Mouse (Mus musculus) neural tube, embryonic 13.5 days (tissue): ENCODE measurements around the gene Pmis2. TPM values are rescaled to one million over a fixed set of nuclear protein-coding genes. Genes with fewer than 3 reads are reported as not detected.

ENCODE experiments used
- ATAC-seq: fragments of 200-750 bp; cut with Nextera tagmentation; 2 replicates; pipeline ENCODE4 v1.8.0; 2017; ENCODE audit warnings: low read depth, mild to moderate bottlenecking, moderate TSS enrichment, moderate library complexity
- H3K27ac ChIP-seq: fragments of 300-500 bp; sonication (generic); replicated peaks from 2 replicates; pipeline ENCODE4 v1.5.1; 2015; ENCODE audit warnings: moderate library complexity, mild to moderate bottlenecking, inconsistent platforms
- H3K27me3 ChIP-seq: fragments of 300-500 bp; sonication (generic); 2 replicates; pipeline ENCODE4 v1.6.1; 2015; ENCODE audit warnings: mild to moderate bottlenecking, inconsistent platforms
- H3K36me3 ChIP-seq: fragments of 300-500 bp; sonication (generic); 2 replicates; pipeline ENCODE4 v1.6.1; 2015; ENCODE audit warnings: mild to moderate bottlenecking, inconsistent platforms
- H3K4me1 ChIP-seq: fragments of 300-500 bp; sonication (generic); replicated peaks from 2 replicates; pipeline ENCODE4 v1.6.1; 2015; ENCODE audit warnings: inconsistent platforms
- H3K4me2 ChIP-seq: fragments of 300-500 bp; sonication (generic); 2 replicates; pipeline ENCODE4 v1.6.1; 2015; ENCODE audit warnings: inconsistent platforms, mild to moderate bottlenecking, moderate library complexity
- H3K4me3 ChIP-seq: fragments of 300-500 bp; sonication (generic); 2 replicates; pipeline ENCODE4 v1.5.1; 2015; ENCODE audit warnings: mild to moderate bottlenecking, inconsistent platforms
- H3K9ac ChIP-seq: fragments of 300-500 bp; sonication (generic); 2 replicates; pipeline ENCODE4 v1.6.1; 2015; ENCODE audit warnings: moderate library complexity, mild to moderate bottlenecking, inconsistent platforms
- H3K9me3 ChIP-seq: fragments of 300-500 bp; sonication (generic); 2 replicates; pipeline ENCODE4 v1.6.1; 2016; ENCODE audit warnings: inconsistent platforms
- WGBS: fragments of 180-500 bp; shearing (Covaris S2); methylation state at CpG from one replicate; pipeline ENCODE4 v1.1.7; 2015; 5-methylcytosine and 5-hydroxymethylcytosine counted together
- polyA plus RNA-seq: library from polyadenylated mRNA; unstranded; fragments of >200 nt; fragmentation: Nextera tagmentation; extraction: Ambion mirVana; gene quantifications from 2 replicates; pipeline ENCODE4 v1.2.1, GENCODE M21; 2015

The Pmis2 gene
- polyA plus RNA-seq, 1 experiment from 2014 or later: not detected

- no peak overlapping the region for H3K4me2 ChIP-seq
- no peak overlapping the region for H3K27ac ChIP-seq
- H3K27me3 ChIP-seq: peaks cover 7% of the 10 kb centered on the region
- H3K4me1 ChIP-seq: no peaks in the 10 kb centered on the region
- no peaks in the 10 kb centered on the region for H3K36me3 ChIP-seq
- H3K4me3 ChIP-seq: no peak overlapping the region
- H3K9me3 ChIP-seq: no peaks in the 10 kb centered on the region
- H3K9ac ChIP-seq: no peak overlapping the region
- no peak for ATAC-seq
- WGBS: 71% methylated on average over 5 of the region's 5 CpGs
These were observed 7.0 kb upstream of the Pmis2 start for GRCm38 (mm10) chr7:30678263-30678975.

DNA sequence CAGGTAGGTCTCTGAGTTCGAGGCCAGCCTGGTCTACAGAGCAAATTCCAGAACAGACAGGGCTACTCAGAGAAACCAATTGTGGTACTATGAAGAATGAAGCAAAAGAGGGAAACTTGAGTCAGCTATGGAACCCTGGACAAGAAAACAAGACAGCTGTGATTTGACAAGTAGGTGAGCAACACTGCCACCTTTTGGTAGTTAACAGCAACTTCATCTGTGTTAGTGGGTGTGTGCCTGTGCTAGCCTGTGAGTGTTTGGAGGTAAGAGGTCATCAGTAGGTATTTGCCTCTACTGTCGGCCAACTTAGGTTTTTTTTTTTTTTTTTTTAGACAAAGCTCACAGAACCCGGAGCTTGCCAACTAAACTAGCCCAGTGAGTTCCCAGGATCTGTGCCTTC, 2.2 kb downstream of the Pmis2 start:
- Histone ChIP-seq H3K4me2 (no peak overlapping the region), H3K27ac (no peak overlapping the region), H3K9ac (no peak overlapping the region), H3K4me3 (no peak overlapping the region), H3K4me1 (peaks cover 10% of the 10 kb centered on the region), H3K27me3 (no peaks in the 10 kb centered on the region; the same call in 1 of the 2 replicates), H3K9me3 (no peaks in the 10 kb centered on the region), H3K36me3 (no peaks in the 10 kb centered on the region)
- 41% methylated on average over 3 of the region's 3 CpGs for WGBS
- no peak for ATAC-seq

- Histone ChIP-seq H3K9ac (peak overlapping the region; percentile 81), H3K4me2 (peak overlapping the region; percentile 87), H3K27me3 (no peaks in the 10 kb centered on the region; the same call in 1 of the 2 replicates), H3K36me3 (peaks cover 15% of the 10 kb centered on the region), H3K4me1 (peaks cover 11% of the 10 kb centered on the region), H3K27ac (peak overlapping the region; percentile 75), H3K4me3 (peak overlapping the region; percentile 61), H3K9me3 (no peaks in the 10 kb centered on the region)
- WGBS: 9% methylated on average over 11 of the region's 11 CpGs
- ATAC-seq: peak; percentile 82
These were observed 6.1 kb downstream of the Pmis2 start for GRCm38 (mm10) chr7:30665321-30665720.

GRCm38 (mm10) chr7:30664529-30665200, 6.7 kb downstream of the Pmis2 start, which contains the start of gene Haus5:
Gene Haus5 (minus strand): TSS chr7:30664994.
- peak within 1 kb of the TSS; percentile 75 for H3K27ac ChIP-seq
- H3K4me2 ChIP-seq: peak within 1 kb of the TSS; percentile 87
- H3K4me1 ChIP-seq: peaks cover 11% of the 10 kb centered on the region
- peak within 1 kb of the TSS; percentile 81 for H3K9ac ChIP-seq
- H3K36me3 ChIP-seq: peaks cover 21% of the 10 kb centered on the region
- H3K9me3 ChIP-seq: no peaks in the 10 kb centered on the region
- no peaks in the 10 kb centered on the region; the same call in 1 of the 2 replicates for H3K27me3 ChIP-seq
- 1% methylated on average over 34 of the region's 34 CpGs for WGBS
- peak within 1 kb of the TSS; percentile 61 for H3K4me3 ChIP-seq
- peak; percentile 95 for ATAC-seq

GRCm38 (mm10) chr7:30649591-30650540, 21.5 kb downstream of the Pmis2 start, which contains the start of gene Rbm42:
Gene Rbm42 (minus strand): TSS chr7:30650317.
- peak; percentile 100 for ATAC-seq
- WGBS: 3% methylated on average over 59 of the region's 59 CpGs
- H3K36me3 ChIP-seq: peaks cover 53% of the 10 kb centered on the region

DNA sequence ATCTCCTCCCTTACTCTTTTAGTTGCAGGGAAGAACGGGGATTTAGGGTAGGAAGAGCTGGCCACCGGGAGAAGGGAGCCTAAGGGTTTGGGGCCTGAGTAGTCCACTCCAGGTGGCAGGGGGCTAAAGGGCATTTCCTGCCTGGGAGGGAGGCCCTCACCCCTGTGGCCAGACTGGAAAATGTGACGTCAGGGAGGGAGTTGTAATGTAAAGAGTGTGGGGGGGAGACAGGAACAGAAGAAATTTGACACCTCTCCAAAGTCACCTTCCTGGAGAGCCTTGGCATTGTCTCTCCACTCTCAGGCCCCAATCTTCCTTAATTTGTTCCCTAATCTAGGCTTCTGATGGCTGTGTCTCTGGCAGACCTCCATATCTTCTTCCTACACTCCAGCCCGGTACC, 32.3 kb downstream of the Pmis2 start:
- Histone ChIP-seq H3K27me3 (peaks cover 42% of the 10 kb centered on the region), H3K4me2 (no peak overlapping the region), H3K36me3 (peaks cover 42% of the 10 kb centered on the region), H3K4me3 (no peak overlapping the region), H3K4me1 (peaks cover 7% of the 10 kb centered on the region), H3K9me3 (no peaks in the 10 kb centered on the region), H3K27ac (no peak overlapping the region), H3K9ac (no peak overlapping the region)
- ATAC-seq: no peak
- WGBS: 24% methylated on average over 4 of the region's 4 CpGs

More at GRCm38 (mm10) chr7:30649591-30650540, 21.5 kb downstream of the Pmis2 start, which contains the start of gene Rbm42:
- Histone ChIP-seq H3K9me3 (no peaks in the 10 kb centered on the region), H3K27ac (peak within 1 kb of the TSS; percentile 75; the same call in 1 of the 2 replicates), H3K27me3 (no peaks in the 10 kb centered on the region), H3K4me2 (peak within 1 kb of the TSS; percentile 93), H3K4me1 (peaks cover 16% of the 10 kb centered on the region), H3K4me3 (peak within 1 kb of the TSS; percentile 81), H3K9ac (peak within 1 kb of the TSS; percentile 90)

DNA sequence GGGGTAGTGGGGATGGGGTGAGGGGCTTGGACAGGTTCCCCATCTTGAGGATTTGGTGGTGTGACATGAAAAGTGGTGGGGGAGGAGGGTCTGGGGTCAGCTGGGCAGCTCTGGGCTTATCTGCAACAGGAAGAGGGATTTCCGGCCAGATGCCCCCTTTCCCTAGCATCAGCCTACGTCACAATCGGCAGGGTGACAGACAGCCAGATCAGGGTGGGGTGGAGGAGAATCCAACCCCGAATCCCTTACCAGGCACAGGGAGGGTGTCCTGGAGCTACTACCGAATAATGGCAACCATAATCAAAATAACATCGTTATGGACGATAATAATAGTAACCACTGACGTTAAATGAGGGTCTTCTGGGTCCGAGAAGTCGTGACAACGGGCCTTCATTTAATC, 35.0 kb downstream of the Pmis2 start:
- Histone ChIP-seq H3K4me1 (peaks cover 11% of the 10 kb centered on the region), H3K27me3 (peaks cover 68% of the 10 kb centered on the region), H3K4me3 (no peak overlapping the region), H3K36me3 (peaks cover 16% of the 10 kb centered on the region), H3K9ac (no peak overlapping the region), H3K27ac (no peak overlapping the region), H3K4me2 (no peak overlapping the region), H3K9me3 (no peaks in the 10 kb centered on the region)
- 31% methylated on average over 11 of the region's 11 CpGs for WGBS
- no peak for ATAC-seq

- H3K4me3 ChIP-seq: peak within 1 kb of the TSS; percentile 8; the same call in 1 of the 2 replicates
- 6% methylated on average over 5 of the region's 5 CpGs for WGBS
- peaks cover 11% of the 10 kb centered on the region for H3K4me1 ChIP-seq
- no peak within 1 kb of the TSS for H3K27ac ChIP-seq
- H3K9ac ChIP-seq: no peak within 1 kb of the TSS
- ATAC-seq: no peak
- H3K36me3 ChIP-seq: peaks cover 9% of the 10 kb centered on the region
- H3K4me2 ChIP-seq: peak within 1 kb of the TSS; percentile 36
- H3K27me3 ChIP-seq: peaks cover 74% of the 10 kb centered on the region
- H3K9me3 ChIP-seq: no peaks in the 10 kb centered on the region
These were observed 35.7 kb downstream of the Pmis2 start, which contains the start of gene Etv2 for GRCm38 (mm10) chr7:30635752-30636151. Gene Etv2 (minus strand): TSS chr7:30635852.

DNA sequence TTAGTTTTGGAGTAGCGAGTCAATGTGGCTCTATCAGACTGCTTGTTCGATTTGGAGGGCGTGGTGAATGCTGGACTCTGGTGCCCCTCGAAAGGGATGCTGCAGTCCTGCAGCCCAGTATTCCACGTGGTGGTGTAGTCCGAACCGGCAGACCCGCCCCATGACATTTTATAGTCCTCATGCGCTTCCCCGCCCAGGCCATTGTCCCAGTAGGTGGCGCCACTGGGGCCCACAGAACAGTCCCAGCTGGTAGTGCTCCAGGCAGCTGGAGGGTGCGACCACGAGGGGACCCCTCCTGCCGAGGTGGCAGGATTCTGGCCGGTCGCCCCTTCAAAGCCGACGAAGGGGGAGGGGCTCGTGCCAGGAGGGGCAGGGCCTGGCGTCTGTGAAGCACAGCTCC, 36.8 kb downstream of the Pmis2 start:
- 0 out of 2 replicates have a peak, but pooled peaks have one; percentile 36 for ATAC-seq
- peaks cover 84% of the 10 kb centered on the region for H3K27me3 ChIP-seq
- no peaks in the 10 kb centered on the region for H3K36me3 ChIP-seq
- H3K27ac ChIP-seq: no peak overlapping the region
- H3K4me3 ChIP-seq: peak overlapping the region; percentile 8; the same call in 1 of the 2 replicates
- H3K4me2 ChIP-seq: peak overlapping the region; percentile 36
- H3K4me1 ChIP-seq: peaks cover 11% of the 10 kb centered on the region
- H3K9me3 ChIP-seq: no peaks in the 10 kb centered on the region
- whole genome bisulfite sequencing: 1% methylated on average over 20 of the region's 20 CpGs
- H3K9ac ChIP-seq: no peak overlapping the region

- 4% methylated on average over 27 of the region's 27 CpGs for WGBS
- no peak overlapping the region for H3K4me3 ChIP-seq
- no peak overlapping the region for H3K4me2 ChIP-seq
- H3K27me3 ChIP-seq: peaks cover 90% of the 10 kb centered on the region
- H3K9me3 ChIP-seq: no peaks in the 10 kb centered on the region
- no peak for ATAC-seq
- no peak overlapping the region for H3K9ac ChIP-seq
- peaks cover 11% of the 10 kb centered on the region for H3K4me1 ChIP-seq
- H3K36me3 ChIP-seq: no peaks in the 10 kb centered on the region
- H3K27ac ChIP-seq: no peak overlapping the region
These were observed 37.5 kb downstream of the Pmis2 start for GRCm38 (mm10) chr7:30633762-30634412.

GRCm38 (mm10) chr7:30629013-30629412, 42.4 kb downstream of the Pmis2 start:
- H3K36me3 ChIP-seq: peaks cover 6% of the 10 kb centered on the region; the same call in 1 of the 2 replicates
- no peak overlapping the region for H3K4me2 ChIP-seq
- H3K27me3 ChIP-seq: peaks cover 48% of the 10 kb centered on the region
- H3K27ac ChIP-seq: no peak overlapping the region
- no peak overlapping the region for H3K9ac ChIP-seq
- peaks cover 16% of the 10 kb centered on the region for H3K4me1 ChIP-seq
- no peak for ATAC-seq
- H3K9me3 ChIP-seq: no peaks in the 10 kb centered on the region
- H3K4me3 ChIP-seq: no peak overlapping the region
